Mouse (Mus musculus) embryonic facial prominence, embryonic 12.5 days (tissue): Measurements from ENCODE around the gene 2310057M21Rik. TPM values are rescaled to one million over a fixed set of nuclear protein-coding genes. Genes with fewer than 3 reads are reported as not detected.

ENCODE experiments used
- ATAC-seq: fragments of 200-750 bp; cut with Nextera tagmentation; 2 replicates; pipeline ENCODE4 v1.8.0; 2017; ENCODE audit not compliant: insufficient number of reproducible peaks, insufficient read depth, low FRiP score, low TSS enrichment
- H3K27ac ChIP-seq: fragments of 300-500 bp; sonication (generic); 2 replicates; pipeline ENCODE4 v1.5.1; 2016; ENCODE audit warnings: mild to moderate bottlenecking
- H3K27me3 ChIP-seq: fragments of 300-500 bp; sonication (generic); 2 replicates; pipeline ENCODE4 v1.6.1; 2016; ENCODE audit warnings: mild to moderate bottlenecking, moderate library complexity
- H3K36me3 ChIP-seq: fragments of 300-500 bp; sonication (generic); 2 replicates; pipeline ENCODE4 v1.6.1; 2016; ENCODE audit warnings: mild to moderate bottlenecking
- H3K4me1 ChIP-seq: fragments of 300-500 bp; sonication (generic); 2 replicates; pipeline ENCODE4 v1.6.1; 2016
- H3K4me2 ChIP-seq: fragments of 300-500 bp; sonication (generic); replicated peaks from 2 replicates; pipeline ENCODE4 v1.6.1; 2016; ENCODE audit warnings: mild to moderate bottlenecking, moderate library complexity
- H3K4me3 ChIP-seq: fragments of 300-500 bp; sonication (generic); 2 replicates; pipeline ENCODE4 v1.5.1; 2016; ENCODE audit warnings: mild to moderate bottlenecking
- H3K9ac ChIP-seq: fragments of 300-500 bp; sonication (generic); 2 replicates; pipeline ENCODE4 v1.6.1; 2016; ENCODE audit warnings: mild to moderate bottlenecking, moderate library complexity
- H3K9me3 ChIP-seq: fragments of 300-500 bp; sonication (generic); 2 replicates; pipeline ENCODE4 v1.6.1; 2016; ENCODE audit warnings: mild to moderate bottlenecking, moderate library complexity
- WGBS: fragments of 180-500 bp; shearing (Covaris S2); methylation state at CpG from one replicate; pipeline ENCODE4 v1.1.7; 2016; 5-methylcytosine and 5-hydroxymethylcytosine counted together
- polyA plus RNA-seq: library from polyadenylated mRNA; unstranded; fragments of >200 nt; fragmentation: Nextera tagmentation; extraction: Ambion mirVana; gene quantifications from 2 replicates; pipeline ENCODE4 v1.2.1, GENCODE M21; 2016

2310057M21Rik gene
- polyA plus RNA-seq, 1 experiment from 2014 or later = 21.0 TPM

DNA sequence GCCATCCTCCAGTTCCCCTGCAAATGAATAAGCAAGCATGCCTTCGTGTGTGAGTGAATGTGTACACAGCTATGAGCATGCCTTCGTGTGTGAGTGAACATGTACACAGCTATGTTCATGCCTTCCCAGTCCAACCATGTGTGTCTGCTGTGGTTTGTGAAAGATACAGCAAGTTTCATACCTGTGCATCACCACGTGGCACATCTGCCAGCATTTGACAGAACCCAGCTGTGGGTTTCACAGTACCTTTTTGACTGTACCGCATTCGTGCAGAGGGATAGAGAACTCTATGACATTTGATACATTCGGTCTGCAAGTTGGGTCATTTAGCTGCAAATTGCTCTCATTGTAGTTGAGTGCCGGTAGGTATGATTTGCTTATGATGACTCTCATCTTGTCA is 48.1 kb downstream of the 2310057M21Rik start:
- Histone ChIP-seq H3K4me2 (no peak overlapping the region), H3K27me3 (no peaks in the 10 kb centered on the region), H3K4me3 (no peak overlapping the region), H3K27ac (no peak overlapping the region), H3K36me3 (no peaks in the 10 kb centered on the region), H3K9ac (no peak overlapping the region), H3K9me3 (no peaks in the 10 kb centered on the region), H3K4me1 (no peaks in the 10 kb centered on the region)
- ATAC-seq = no peak
- WGBS = 68% methylated on average over 7 of the region's 7 CpGs

DNA sequence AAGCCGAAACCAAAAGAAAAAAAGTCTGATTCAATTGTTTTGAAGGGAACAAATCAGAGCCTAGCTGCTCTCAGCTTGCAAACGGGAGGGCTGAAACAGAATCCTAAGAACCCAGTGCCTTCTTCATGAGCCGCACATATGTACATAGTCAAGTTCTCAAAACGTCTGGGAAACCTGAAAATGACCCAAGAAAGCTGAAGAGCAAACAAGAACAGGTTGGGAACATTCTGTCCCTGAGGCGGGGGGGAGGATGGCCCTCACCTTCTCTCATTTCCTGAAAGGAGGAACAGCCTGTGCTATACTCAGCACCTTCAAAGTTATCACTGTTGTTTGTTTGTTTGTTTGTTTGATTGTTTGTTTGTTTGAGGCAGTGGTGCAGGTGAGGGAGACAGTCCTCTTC is 55.8 kb downstream of the 2310057M21Rik start:
- Histone ChIP-seq H3K36me3 (no peaks in the 10 kb centered on the region), H3K4me1 (no peaks in the 10 kb centered on the region), H3K9ac (no peak overlapping the region), H3K27ac (no peak overlapping the region), H3K4me2 (no peak overlapping the region), H3K9me3 (no peaks in the 10 kb centered on the region), H3K27me3 (no peaks in the 10 kb centered on the region), H3K4me3 (no peak overlapping the region)
- no peak for ATAC-seq
- WGBS = 73% methylated on average over 5 of the region's 5 CpGs

DNA sequence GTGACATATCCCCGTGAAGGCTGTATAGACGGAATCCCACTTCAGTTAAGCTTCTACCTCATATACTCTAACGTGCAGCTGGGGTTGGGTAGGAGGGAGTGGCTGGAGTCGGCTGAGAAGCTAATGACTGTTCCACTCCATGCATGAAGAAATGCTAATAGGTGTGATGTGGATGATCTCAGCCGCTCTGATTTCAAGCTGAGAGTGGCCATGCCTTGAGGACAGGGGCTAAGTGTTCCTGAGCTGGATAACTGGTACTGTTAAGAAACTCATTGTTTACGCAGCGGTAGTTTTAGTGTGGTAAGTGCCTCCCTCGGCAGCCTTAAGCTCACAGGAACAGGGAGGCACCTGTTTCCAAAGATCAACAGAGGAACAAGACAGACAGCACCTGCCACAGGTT is 59.2 kb downstream of the 2310057M21Rik start:
- H3K27ac ChIP-seq = no peak overlapping the region

DNA sequence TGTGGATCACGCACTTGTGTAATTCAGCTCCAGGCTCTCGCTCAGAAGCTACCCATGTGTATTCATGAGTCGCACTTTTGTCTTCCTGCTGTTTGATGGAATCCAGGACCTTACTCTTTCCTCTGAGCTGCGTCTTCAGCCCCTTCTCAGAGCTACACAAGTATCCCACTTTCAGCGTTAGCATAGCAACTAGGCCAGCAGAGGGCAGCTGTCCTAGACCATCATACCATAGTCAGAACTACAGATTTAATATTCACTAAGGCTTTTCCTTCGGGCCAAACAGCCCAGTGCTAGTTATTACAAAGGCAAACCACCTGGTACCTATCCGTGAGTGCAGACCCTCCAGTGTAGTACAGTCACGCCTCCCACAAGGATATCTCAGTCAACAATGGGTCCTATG is 65.4 kb downstream of the 2310057M21Rik start:
- Histone ChIP-seq H3K9ac (no peak overlapping the region), H3K9me3 (no peaks in the 10 kb centered on the region), H3K27ac (no peak overlapping the region), H3K4me1 (no peaks in the 10 kb centered on the region), H3K4me3 (no peak overlapping the region), H3K27me3 (no peaks in the 10 kb centered on the region), H3K4me2 (no peak overlapping the region), H3K36me3 (no peaks in the 10 kb centered on the region)
- no peak for ATAC-seq
- WGBS = 74% methylated on average over 8 of the region's 8 CpGs

More for the DNA sequence above, 59.2 kb downstream of the 2310057M21Rik start:
- WGBS = 77% methylated on average over 8 of the region's 8 CpGs
- Histone ChIP-seq H3K9ac (no peak overlapping the region), H3K4me2 (no peak overlapping the region), H3K36me3 (no peaks in the 10 kb centered on the region), H3K4me3 (no peak overlapping the region), H3K9me3 (no peaks in the 10 kb centered on the region), H3K4me1 (no peaks in the 10 kb centered on the region), H3K27me3 (no peaks in the 10 kb centered on the region)
- ATAC-seq = no peak

Other genes starting within 250 kb of the 2310057M21Rik start
- gene 4933402N03Rik, start 216.4 kb downstream of the 2310057M21Rik start, polyA plus RNA-seq = not detected in 2 replicates
- not detected in 2 replicates for gene 5430419D17Rik, start 188.4 kb downstream of the 2310057M21Rik start, polyA plus RNA-seq
- gene Cuzd1, start 40.5 kb downstream of the 2310057M21Rik start, polyA plus RNA-seq = not detected in 2 replicates
- not detected in 2 replicates for gene Fam24b, start 33.2 kb downstream of the 2310057M21Rik start, polyA plus RNA-seq
- gene Fam24a, start 28.9 kb downstream of the 2310057M21Rik start, polyA plus RNA-seq = not detected in 2 replicates
- 77.0 and 82.0 TPM in 2 replicates for gene Pstk, start 8.4 kb upstream of the 2310057M21Rik start, polyA plus RNA-seq
- gene Ikzf5, start 47.8 kb upstream of the 2310057M21Rik start, polyA plus RNA-seq = 16.1 and 16.3 TPM in 2 replicates
- 98.8 and 116 TPM in 2 replicates for gene Acadsb, start 47.8 kb upstream of the 2310057M21Rik start, polyA plus RNA-seq
- 0.22 and 0.31 TPM in 2 replicates for gene Hmx3, start 180.1 kb upstream of the 2310057M21Rik start, polyA plus RNA-seq
- 0.38 and 0.41 TPM in 2 replicates for gene Hmx2, start 186.0 kb upstream of the 2310057M21Rik start, polyA plus RNA-seq
- 239 and 243 TPM in 2 replicates for gene Bub3, start 197.5 kb upstream of the 2310057M21Rik start, polyA plus RNA-seq